Mouse (Mus musculus) ES-E14 (cell line): ENCODE measurements around the gene Mmachc.

Experiments used
- HCFC1 ChIP-seq: IDR thresholded peaks from 2 replicates; pipeline ENCODE4 v1.6.1; 2012; ENCODE audit warnings: low read length, inconsistent platforms, borderline replicate concordance; ENCODE audit not compliant: insufficient read depth
- MAFK ChIP-seq: IDR thresholded peaks from 2 replicates; pipeline ENCODE4 v1.6.1; 2014; ENCODE audit warnings: mild to moderate bottlenecking, low read depth, low read length, inconsistent platforms; ENCODE audit not compliant: insufficient read depth
- ZC3H11A ChIP-seq: IDR thresholded peaks from 2 replicates; pipeline ENCODE4 v1.6.1; 2012; ENCODE audit warnings: low read depth, mild to moderate bottlenecking, inconsistent platforms, low read length, borderline replicate concordance

DNA sequence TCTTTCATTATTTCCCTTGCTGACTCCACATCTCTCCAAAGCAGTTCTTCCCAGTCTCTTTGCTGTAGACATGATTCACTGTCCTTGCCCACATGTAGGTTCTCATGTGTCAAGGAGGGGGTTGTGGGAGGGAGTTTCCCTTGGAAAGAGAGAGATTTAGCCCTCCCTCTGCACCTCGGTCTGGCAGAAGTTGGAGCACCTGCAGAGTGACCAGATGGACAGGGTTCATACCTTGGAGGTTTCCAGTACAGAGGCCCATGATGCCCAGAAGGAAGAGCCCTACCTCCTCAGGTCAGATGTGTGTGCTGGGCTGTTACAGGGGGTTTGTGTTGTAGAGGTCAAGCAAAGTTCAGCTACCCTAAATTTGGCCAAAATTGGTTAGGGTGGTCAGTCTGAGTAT is 4.3 kb upstream of the Mmachc start:
- no peak for TF ChIP-seq ZC3H11A
- TF ChIP-seq MAFK, result no peak
- TF ChIP-seq HCFC1, result no peak
